Comparison of ENCODE assay signal across 10 mouse cellular contexts in the genomic region with DNA sequence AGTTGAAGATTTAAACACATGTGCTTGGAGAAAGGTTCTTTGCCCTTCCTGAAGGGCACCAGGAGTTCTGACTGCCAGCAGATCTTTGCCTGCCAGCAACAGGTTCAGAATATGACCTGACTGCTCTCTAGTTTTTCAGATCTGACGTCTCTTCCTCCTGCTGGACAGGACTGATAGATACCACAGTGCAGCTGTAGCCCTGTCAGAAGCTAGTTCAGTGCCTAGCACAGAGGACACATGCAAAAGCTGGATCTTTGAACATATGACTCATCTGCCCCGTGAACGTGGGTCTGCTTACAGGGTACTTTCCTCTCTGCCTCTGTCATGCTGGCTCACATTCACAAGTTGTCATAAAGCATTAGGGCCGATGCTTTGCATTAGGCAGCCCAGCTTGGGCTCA. TPM values are rescaled to one million over a fixed set of nuclear protein-coding genes. Genes with fewer than 3 reads are reported as not detected.
A peak's percentile ranks its signal among the peaks of the same experiment; 100 is the strongest.
DNase-seq lines count a peak whose midpoint lies in the region; ATAC-seq and TF ChIP-seq lines count a peak whose summit lies in the region.
"Had no signal": no experiment of that assay in that cellular context is flagged by ENCODE, and none has a peak within 500 bp of the region (broad histone marks: within the 10 kb centered on the region; RNA-seq: fewer than 3 reads in every experiment).

No protein-coding gene starts in this region.

- no peak overlapping the region for H3K9ac ChIP-seq in CH12.LX (ENCODE audit: insufficient read depth, low read depth)

- peaks cover 7 to 49% of the 10 kb centered on the region in 2 experiments for H3K4me1 ChIP-seq in CH12.LX (ENCODE audit: control insufficient read depth in 1 of 2, insufficient read depth in 2 of 2)

- no peak overlapping the region for H3K27ac ChIP-seq in CH12.LX (ENCODE audit: insufficient read depth, low read depth)

- peak; percentile 18 to 48 for DNase-seq in gastrocnemius, adult 8-10 months (ENCODE audit: low spot score in 2 of 2)
- no peak for DNase-seq in gastrocnemius, postnatal 36 days
- peak; percentile 46 for DNase-seq in CH12.LX (ENCODE audit: extremely low read depth)
- DNase-seq in gastrocnemius, postnatal 14 days, result peak; percentile 24
- peak; percentile 75 for DNase-seq in kidney, adult 9 months
- no peak for DNase-seq in urinary bladder, postnatal 25 days (ENCODE audit: low spot score)
- DNase-seq in spleen, postnatal 36 days (ENCODE audit: low spot score in 2 of 2), result no peak
- DNase-seq: lung, adult 2 months; thymus, adult 18-20 months had no signal

- peaks cover 0 to 18% of the 10 kb centered on the region in 2 experiments for H3K36me3 ChIP-seq in CH12.LX (replicated peaks in 1 of 2; ENCODE audit: control insufficient read depth in 1 of 2, insufficient read depth in 1 of 2, low read length in 1 of 2)

- TF ChIP-seq EP300 in CH12.LX (IDR thresholded peaks at IDR 0.05; ENCODE audit: low read length), result no peak

- H3K4me3 ChIP-seq in CH12.LX (replicated peaks in 1 of 3; ENCODE audit: low read depth in 2 of 3, low read length in 2 of 3, poor library complexity in 1 of 3), result peak overlapping the region in 1 of 3 experiments; percentile 5

- in situ Hi-C loops in CH12.LX (cut with MboI; ENCODE audit: low pct_ligation_motif_present, low pct_unique_long_range_greater_than_20kb, low sequenced_read_pairs), result no loop called here

- no peak; the same call in 1 of the 2 replicates for TF ChIP-seq RAD21 in CH12.LX (IDR thresholded peaks at IDR 0.05; ENCODE audit: low read depth, low read length)

- TF ChIP-seq CTCF in CH12.LX (conservative IDR thresholded peaks at IDR 0.05 in 1 of 2, IDR thresholded peaks at IDR 0.05 in 1 of 2; ENCODE audit: low read depth in 2 of 2, low read length in 2 of 2), result no peak

- intact Hi-C loops in gastrocnemius, postnatal 36 days (cut with DNase I), result no loop called here
- intact Hi-C loops in gastrocnemius, postnatal 14 days (cut with DNase I; ENCODE audit: low total_unique reads), result no loop called here

- H3K27me3 ChIP-seq in CH12.LX (replicated peaks), result no peaks in the 10 kb centered on the region

- H3K4me2 ChIP-seq in CH12.LX (ENCODE audit: insufficient read depth, low read depth, poor library complexity, severe bottlenecking), result peak overlapping the region; percentile 8; the same call in 1 of the 2 replicates

- no peak for ATAC-seq in granulocyte monocyte progenitor cell, adult 5-6 weeks (replicated peaks; ENCODE audit: poor library complexity, severe bottlenecking)

- TF ChIP-seq POLR2A in CH12.LX (IDR thresholded peaks at IDR 0.05; ENCODE audit: low read depth, low read length), result no peak

- H3K9me3 ChIP-seq in CH12.LX (replicated peaks; ENCODE audit: low read length), result no peaks in the 10 kb centered on the region

- dilution Hi-C loops in CH12.LX (cut with MboI; ENCODE audit: extremely low pct_ligation_motif_present, extremely low pct_unique_long_range_greater_than_20kb, low sequenced_read_pairs), result no loop called here

- H3K79me2 ChIP-seq in CH12.LX (replicated peaks; ENCODE audit: control insufficient read depth, extremely low read depth, insufficient read depth, poor library complexity, severe bottlenecking), result peaks cover 21% of the 10 kb centered on the region

TF ChIP-seq in CH12.LX, 34 proteins besides CTCF, POLR2A, EP300 and RAD21:
- no peak for TF ChIP-seq NELFE (IDR thresholded peaks at IDR 0.05; ENCODE audit: low read depth, low read length)
- TF ChIP-seq ETS1 (conservative IDR thresholded peaks at IDR 0.05; ENCODE audit: low read depth, low read length), result peak; percentile 38; the same call in 1 of the 2 replicates
- TF ChIP-seq BHLHE40 (IDR thresholded peaks at IDR 0.05; ENCODE audit: low read depth, low read length), result 0 out of 2 replicates have a peak, but pooled peaks have one; percentile 20
- TF ChIP-seq JUN (IDR thresholded peaks at IDR 0.05; ENCODE audit: insufficient read depth, low read depth, low read length), result 0 out of 2 replicates have a peak, but pooled peaks have one; percentile 6
- TF ChIP-seq IRF4 (IDR thresholded peaks at IDR 0.05; ENCODE audit: low read depth, low read length), result no peak
- TF ChIP-seq JUND (conservative IDR thresholded peaks at IDR 0.05; ENCODE audit: low read depth, low read length), result 0 out of 2 replicates have a peak, but pooled peaks have one; percentile 14
- TF ChIP-seq MXI1 (IDR thresholded peaks at IDR 0.05; ENCODE audit: low read depth, low read length), result peak; percentile 67; the same call in 1 of the 2 replicates

RNA-seq across cellular contexts. Expression of a gene that starts 3.0 kb away (rescaled TPM):
- total RNA-seq in gastrocnemius, adult 8-10 months (2022), result 10 to 100 TPM; 19.8 to 22.6 (median 20.6) TPM
- total RNA-seq in gastrocnemius, postnatal 36 days (2021), result 10 to 100 TPM; 16.3 to 23.9 TPM
- total RNA-seq in CH12.LX (2012; rRNA removed), result 8.4 and 9.0 TPM in 2 replicates
- total RNA-seq in CH12.LX (2014; rRNA removed), result 4.0 and 4.4 TPM in 2 replicates
- 4.7 and 5.6 TPM in 2 replicates for polyA plus RNA-seq in CH12.LX (2012; ENCODE audit: insufficient read length, low read depth)
- 10 to 100 TPM; 16.9 to 17.5 TPM for total RNA-seq in gastrocnemius, postnatal 14 days (2021)
- total RNA-seq in granulocyte monocyte progenitor cell, adult 5-6 weeks (2014; fragmentation: Nextera tagmentation), result 16.3 and 18.2 TPM in 2 replicates
- total RNA-seq in granulocyte monocyte progenitor cell, adult 5-6 weeks (2017), result 9.9 and 10.1 TPM in 2 replicates

RNA-seq across cellular contexts. Expression of a gene that starts 45.9 kb away (rescaled TPM):
- under 1 TPM in 2 of 4 experiments, not detected in 2; 0.05 to 0.09 TPM for total RNA-seq in gastrocnemius, adult 8-10 months (2022)
- total RNA-seq in gastrocnemius, postnatal 36 days (2021), result not detected
- total RNA-seq in CH12.LX (2012; rRNA removed), result not detected in 2 replicates
- total RNA-seq in CH12.LX (2014; rRNA removed), result not detected in 2 replicates
- polyA plus RNA-seq in CH12.LX (2012; ENCODE audit: insufficient read length, low read depth), result not detected in 2 replicates
- total RNA-seq in gastrocnemius, postnatal 14 days (2021), result under 1 TPM; 0.04 to 0.11 TPM
- not detected in 2 replicates for total RNA-seq in granulocyte monocyte progenitor cell, adult 5-6 weeks (2014; fragmentation: Nextera tagmentation)
- not detected in 2 replicates for total RNA-seq in granulocyte monocyte progenitor cell, adult 5-6 weeks (2017)

Comparison
In these comparisons a context has a peak if more than half of its experiments do, and no peak if none do; other contexts are left out.
1. DNase-seq: peak in gastrocnemius, adult 8-10 months (2 of 2), CH12.LX (single experiment), gastrocnemius, postnatal 14 days (single experiment) and kidney, adult 9 months (single experiment); none in gastrocnemius, postnatal 36 days (0 of 2), urinary bladder, postnatal 25 days (single experiment) and spleen, postnatal 36 days (0 of 2).